Mouse (Mus musculus) stomach, postnatal 0 days (tissue): ENCODE measurements around the gene Radil.

Source experiments
- CTCF ChIP-seq: IDR thresholded peaks from 2 replicates; pipeline ENCODE4 v1.5.1; 2016; ENCODE audit warnings: antibody characterized with exemption, low read depth, mild to moderate bottlenecking, moderate library complexity
- EP300 ChIP-seq: optimal IDR thresholded peaks from 2 replicates; pipeline ENCODE3; 2016; ENCODE audit warnings: antibody characterized with exemption

GRCm38 (mm10) chr5:142459834-142460233, 91.1 kb downstream of the Radil start:
- TF ChIP-seq CTCF (no peak), EP300 (no peak)
